Mouse (Mus musculus) left cerebral cortex, postnatal 36 days (tissue): ENCODE results near the gene Adgrb3. TPM values are rescaled to one million over a fixed set of nuclear protein-coding genes. Genes with fewer than 3 reads are reported as not detected.

Experiments used
- DNase-seq, 2 experiments: peaks; one replicate each; pipeline ENCODE4 v3.0.0; 2021 to 2022; ENCODE audit warnings: low spot score in 2 of 2, mixed read lengths in 1 of 2
- intact Hi-C: fragments of 180-260 bp; cut with DNase I; formaldehyde crosslinking; loops from one replicate; pipeline ENCODE4 v1.15.1; 2025
- total RNA-seq, 2 experiments: library from RNA; stranded (reverse); gene quantifications; 2 replicates each; pipeline ENCODE4 v1.2.3; 2021

The Adgrb3 gene
- 100 to 1,000 TPM; 102 to 114 TPM for total RNA-seq

DNA sequence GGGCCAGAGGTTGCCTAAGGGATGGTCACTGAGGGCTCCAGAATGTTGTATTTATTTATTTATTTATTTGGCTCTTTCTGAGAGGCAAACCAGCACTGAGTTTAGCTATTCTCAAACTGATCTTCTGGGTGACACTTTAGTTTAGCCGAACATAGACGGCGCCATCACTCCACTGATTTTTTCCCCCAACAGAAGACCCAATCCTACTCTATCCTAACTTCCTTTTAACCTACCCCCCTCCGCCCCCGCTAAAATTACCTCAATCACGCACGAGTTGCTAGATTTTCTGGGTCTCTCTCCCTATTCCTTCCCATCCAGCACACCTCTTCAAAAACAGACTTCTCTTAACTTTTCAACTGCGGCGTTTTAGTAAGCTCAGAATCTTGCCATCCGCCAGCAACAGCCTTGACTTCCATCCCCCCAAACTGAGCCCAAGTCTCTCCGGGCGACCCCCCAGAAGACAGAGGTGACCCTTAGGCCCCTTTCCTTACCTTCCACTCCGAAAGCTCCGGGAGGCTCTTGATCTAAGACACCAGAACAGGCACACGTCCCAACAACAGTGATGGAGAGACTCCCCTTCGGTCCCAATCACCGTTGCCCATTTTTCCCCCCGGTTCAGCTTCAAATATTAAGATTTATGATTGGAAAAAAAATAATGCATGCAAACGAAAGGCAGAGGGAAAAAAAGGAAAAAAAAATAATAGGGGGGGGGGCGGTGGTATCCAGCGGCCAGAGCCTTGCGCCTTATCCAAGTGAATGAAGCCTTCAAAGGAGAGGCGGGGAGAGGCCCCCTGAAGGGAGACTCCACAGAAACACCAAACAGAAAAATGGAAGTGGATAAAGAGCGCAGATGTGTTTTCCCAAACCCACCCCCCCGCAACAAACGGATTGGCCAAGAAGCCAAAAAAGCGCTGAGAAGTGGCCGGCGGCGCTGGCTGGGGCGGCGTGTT lies at the start of gene Adgrb3:
Gene Adgrb3, minus strand, starts transcription at position 737 of the 950 bp plus-strand sequence.
- intact Hi-C loops: loop anchor here (5.0 to 10.0 kb wide), 4 partner anchors 132 to 1464 kb away; no protein-coding TSS in a partner anchor

DNA sequence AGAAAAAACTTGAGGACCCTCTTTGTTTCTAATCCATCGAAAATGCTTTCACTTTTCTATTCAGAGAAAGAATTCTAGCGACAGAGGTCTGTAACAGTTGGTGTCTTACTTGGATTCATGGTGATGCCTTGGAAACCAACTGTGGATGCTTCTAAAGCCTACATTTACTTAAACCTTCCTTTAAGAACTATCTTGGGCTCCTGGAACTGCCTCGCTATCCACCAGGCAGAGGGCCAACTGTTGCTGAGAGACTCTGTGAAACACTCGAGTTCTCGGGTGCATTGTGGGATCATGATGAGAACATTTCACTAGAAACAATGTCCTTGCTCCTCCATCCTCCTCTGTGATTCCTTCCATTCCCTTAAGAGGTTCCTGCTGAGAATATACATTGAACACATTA lies 48.0 kb upstream of the Adgrb3 start:
- intact Hi-C loops: no loop called here
- DNase-seq: peak; percentile 6 to 13

More for the DNA sequence above, at the start of gene Adgrb3:
- peak; percentile 37 to 47 for DNase-seq

DNA sequence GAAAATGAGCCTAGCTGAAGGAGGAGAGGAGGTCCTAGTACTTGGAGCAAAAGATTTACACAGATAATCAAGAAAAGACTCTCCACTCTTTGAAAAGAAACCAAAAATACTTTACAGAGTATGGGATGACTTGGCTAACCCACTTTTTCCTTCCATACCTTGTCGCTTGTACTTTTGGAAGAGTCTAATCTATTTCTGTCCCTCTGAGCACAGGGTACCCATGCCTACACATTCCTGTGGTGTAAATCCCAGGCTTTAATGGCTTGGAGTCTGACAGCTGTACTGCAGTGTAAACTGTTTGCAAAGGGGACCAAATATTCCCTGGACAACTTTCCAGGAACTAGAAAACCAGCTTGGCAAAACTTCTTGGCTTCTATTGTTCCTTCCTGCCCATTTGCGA lies 28.0 kb upstream of the Adgrb3 start:
- DNase-seq: no peak
- intact Hi-C loops: no loop called here

- intact Hi-C loops: no loop called here
- DNase-seq: no peak
Observed at GRCm38 (mm10) chr1:25854451-25854978, 25.0 kb upstream of the Adgrb3 start.

DNA sequence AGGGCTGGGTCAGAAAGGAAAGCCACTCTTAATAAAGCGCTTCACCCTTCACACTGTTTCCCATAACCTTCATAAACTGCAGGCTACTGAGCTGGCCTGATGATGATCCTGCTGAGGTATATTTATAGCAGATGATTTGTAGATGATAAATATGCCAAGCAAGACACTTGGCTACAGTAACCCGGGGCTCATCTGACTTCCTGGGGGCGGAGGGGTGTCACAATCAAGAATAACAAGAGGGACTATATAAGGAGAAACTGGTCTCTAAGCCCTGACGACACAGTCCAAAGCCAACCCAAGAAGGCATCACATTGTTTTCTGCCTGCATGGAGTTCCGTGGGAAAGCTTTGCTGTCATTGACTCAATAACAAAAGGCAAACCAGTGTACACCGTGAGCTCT lies 2.8 kb upstream of the Adgrb3 start:
- intact Hi-C loops: no loop called here
- no peak for DNase-seq

GRCm38 (mm10) chr1:25831521-25831900 lies 2.0 kb upstream of the Adgrb3 start:
- no peak for DNase-seq
- intact Hi-C loops: no loop called here

- no peak for DNase-seq
- intact Hi-C loops: no loop called here
Observed at GRCm38 (mm10) chr1:25830757-25831520, 1.4 kb upstream of the Adgrb3 start.

DNA sequence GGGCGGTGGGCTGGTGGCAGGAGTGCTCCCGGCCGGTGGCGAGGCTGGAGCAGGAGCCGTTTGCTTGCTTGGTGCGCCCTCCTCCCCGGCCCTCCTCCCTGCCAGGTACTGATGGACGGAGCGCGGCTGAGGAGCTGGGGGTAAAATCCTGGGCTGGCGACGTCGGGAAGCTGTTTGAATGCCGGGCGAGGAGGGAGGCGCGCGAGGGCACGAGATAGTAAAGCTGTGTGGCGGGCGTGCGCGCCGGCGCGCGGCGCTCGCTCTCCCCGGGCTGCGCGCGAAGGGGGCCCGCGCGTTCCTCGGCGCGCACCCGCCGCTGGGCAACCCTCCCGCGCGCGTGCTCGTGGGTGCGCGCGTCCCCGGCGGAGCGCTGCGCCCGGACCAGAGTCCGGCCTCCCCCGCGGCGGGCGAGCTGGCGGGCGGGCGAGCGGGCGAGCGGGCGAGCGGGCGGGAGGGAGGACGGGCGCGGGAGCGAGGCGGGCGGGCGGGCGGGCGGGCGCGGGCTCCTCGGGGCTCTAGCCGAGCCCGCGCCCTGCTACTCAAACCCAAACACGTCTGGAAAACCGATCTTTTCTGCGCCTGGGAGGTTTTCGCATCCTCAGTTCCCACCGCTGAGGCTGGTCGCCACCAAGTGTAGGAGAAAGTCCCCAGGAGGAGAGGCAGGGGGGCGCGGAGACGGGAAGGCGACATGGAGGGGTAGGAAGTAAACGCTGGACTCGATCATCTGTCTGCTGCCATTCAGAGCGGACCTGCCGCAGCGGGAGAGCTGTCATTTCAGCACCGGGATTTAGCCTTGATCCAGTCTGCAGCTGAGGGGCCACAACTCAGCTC lies 629 bp upstream of the Adgrb3 start:
- peak; percentile 72 to 86 for DNase-seq
- intact Hi-C loops: loop anchor here (5.0 to 10.0 kb wide), 4 partner anchors 133 to 1465 kb away; no protein-coding TSS in a partner anchor

- peak in 1 of 2 experiments; percentile 28 for DNase-seq
- intact Hi-C loops: loop anchor here (5.0 to 10.0 kb wide), 4 partner anchors 131 to 1463 kb away; no protein-coding TSS in a partner anchor
Observed at GRCm38 (mm10) chr1:25828071-25828755, 1.3 kb downstream of the Adgrb3 start.

DNA sequence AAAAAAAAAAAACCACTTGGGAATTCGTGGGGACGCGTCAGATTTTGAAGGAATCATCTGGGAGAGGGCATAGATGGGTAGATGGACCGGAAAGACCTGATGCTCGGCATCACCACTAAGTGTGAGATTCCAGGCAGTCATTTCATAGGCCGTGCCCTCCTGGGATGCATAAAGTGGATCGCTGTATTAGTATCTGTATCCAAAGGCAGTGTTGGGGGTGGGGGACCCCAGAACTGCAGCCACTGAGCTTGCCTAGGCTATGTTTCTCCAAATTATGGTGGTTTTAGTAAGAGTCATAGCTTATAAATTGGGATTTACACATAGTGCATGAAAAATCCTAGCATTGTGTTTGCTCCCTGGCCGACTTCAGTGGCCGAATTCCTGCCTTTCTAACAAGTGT lies 2.1 kb downstream of the Adgrb3 start:
- intact Hi-C loops: loop anchor here (2.0 to 10.0 kb wide), 5 partner anchors 130 to 1463 kb away; no protein-coding TSS in a partner anchor

DNA sequence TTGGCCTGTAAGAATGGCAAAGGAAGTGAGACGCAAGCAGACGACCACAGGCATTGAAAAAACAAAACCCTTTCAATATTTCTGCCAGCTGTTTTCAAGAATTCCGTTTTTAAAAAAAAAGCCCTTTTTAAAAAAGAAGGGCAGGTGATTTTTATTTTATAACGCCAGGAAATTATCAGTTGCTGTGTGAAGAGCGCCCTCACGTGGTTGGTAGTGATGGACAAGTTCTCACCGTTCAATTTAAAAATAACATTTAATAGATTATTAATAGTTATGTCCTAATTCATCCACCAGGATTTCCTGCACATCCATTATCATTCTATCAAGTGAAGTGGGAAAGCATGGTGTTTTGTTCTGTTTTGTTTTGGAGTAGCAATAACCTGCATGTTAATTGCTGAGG lies 2.7 kb downstream of the Adgrb3 start:
- intact Hi-C loops: loop anchor here (2.0 to 10.0 kb wide), 5 partner anchors 129 to 1462 kb away; no protein-coding TSS in a partner anchor
- peak in 1 of 2 experiments; percentile 41 for DNase-seq

More for the DNA sequence above, 2.1 kb downstream of the Adgrb3 start:
- DNase-seq: peak; percentile 28 to 42

DNA sequence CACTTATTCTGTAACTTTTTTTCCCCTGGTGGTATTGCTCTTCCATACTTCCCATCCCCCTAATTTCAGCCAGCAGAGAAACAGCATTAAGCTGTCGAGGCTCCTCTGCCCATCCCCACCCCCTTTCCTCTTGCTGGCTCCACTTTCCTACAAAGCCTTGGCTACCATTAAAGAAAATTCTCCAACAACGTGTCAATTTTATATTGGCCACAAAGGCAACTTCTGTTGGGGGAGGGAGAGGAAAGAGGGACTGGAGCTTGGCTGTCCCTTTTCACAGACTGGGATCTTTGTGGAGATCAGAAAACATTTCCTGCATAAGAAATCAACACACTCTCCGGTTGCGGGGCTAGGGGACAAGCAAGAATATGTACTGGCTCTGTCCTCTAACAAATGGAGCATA lies 4.9 kb downstream of the Adgrb3 start:
- intact Hi-C loops: loop anchor here (5.0 to 10.0 kb wide), 4 partner anchors 127 to 1460 kb away; no protein-coding TSS in a partner anchor
- DNase-seq: peak in 1 of 2 experiments; percentile 14

- peak in 1 of 2 experiments; percentile 15 for DNase-seq
- intact Hi-C loops: loop anchor here (10.0 kb wide), 2 partner anchors 599 to 1459 kb away; no protein-coding TSS in a partner anchor
Observed at GRCm38 (mm10) chr1:25823961-25824360, 5.5 kb downstream of the Adgrb3 start.

GRCm38 (mm10) chr1:25815491-25815890 lies 14.0 kb downstream of the Adgrb3 start:
- no peak for DNase-seq
- intact Hi-C loops: no loop called here

GRCm38 (mm10) chr1:25778784-25779183 lies 50.7 kb downstream of the Adgrb3 start:
- no peak for DNase-seq
- intact Hi-C loops: no loop called here

DNA sequence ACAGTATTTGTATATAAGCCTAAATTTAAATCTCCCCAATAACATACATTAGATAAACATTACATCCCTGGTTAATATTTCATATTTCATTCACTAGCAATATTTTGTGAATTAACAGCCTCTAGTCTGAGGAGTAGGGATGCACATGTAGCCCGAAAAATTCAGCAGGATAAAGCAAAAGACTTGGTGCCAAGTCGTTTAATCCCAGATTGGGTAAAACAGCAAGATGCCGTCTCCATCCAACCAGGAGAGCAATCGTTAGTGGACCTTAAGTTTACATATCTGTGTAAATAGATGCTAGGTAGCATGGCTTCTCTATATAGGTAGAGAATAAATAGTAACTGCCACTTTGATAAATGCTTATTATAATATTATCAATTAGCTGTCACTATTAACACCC lies 52.0 kb downstream of the Adgrb3 start:
- no peak for DNase-seq
- intact Hi-C loops: no loop called here

DNA sequence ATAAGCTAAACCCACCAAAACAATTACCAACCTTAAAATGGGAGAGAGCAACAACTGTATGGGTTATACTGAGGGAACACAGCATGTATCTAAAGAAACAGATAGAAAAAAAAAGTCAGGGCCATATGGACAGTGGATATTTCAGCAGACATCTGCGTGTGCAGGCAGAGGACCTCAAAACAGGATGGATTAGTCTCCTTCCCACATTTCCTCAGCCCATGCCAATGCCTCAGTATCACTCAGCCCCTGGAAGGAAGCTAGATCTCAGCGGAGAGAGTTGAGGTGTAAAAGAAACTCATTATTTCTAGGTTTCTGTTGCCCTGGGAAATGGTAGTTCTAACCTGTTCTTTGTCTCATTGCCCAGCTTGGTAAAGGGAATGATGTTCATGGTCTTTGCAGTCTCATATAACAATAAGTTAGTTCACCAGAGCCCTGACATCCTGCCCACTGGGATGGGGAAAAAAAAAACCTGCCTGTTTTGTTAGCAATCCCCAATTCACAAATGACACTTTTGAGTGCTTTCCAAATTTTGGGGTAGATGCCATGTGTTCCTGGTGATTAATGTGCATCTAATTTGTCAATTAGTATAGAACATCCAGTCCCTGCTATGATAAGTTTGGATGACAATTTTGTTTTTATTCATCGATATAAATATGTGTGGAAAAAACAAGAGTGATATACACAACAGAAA lies 53.9 kb downstream of the Adgrb3 start:
- intact Hi-C loops: no loop called here
- no peak for DNase-seq

GRCm38 (mm10) chr1:25768958-25769357 lies 60.5 kb downstream of the Adgrb3 start:
- no peak for DNase-seq
- intact Hi-C loops: no loop called here
